Mouse (Mus musculus): ENCODE results near the gene Dpm3.

DNA sequence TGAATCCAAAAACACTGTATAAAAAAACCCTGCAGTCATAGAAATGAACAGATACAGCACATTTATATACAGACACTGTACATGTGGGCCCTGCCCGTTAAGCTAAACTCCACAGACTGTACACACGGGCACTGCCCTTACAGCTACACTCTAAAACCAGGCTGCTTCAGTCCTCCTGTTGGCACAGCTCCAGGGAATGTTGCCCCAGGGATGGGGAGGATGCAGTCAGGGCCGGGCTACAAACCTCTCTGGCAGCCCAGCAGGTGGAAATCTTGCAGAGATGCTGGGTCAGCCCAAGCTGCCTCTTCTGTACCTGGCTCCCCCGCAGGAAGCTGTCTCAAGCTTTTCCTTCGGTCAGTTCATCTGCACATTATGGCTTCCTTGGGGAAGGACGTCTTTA lies 12.6 kb downstream of the Dpm3 start:
- no peak for TF ChIP-seq CTCF (IDR thresholded peaks at IDR 0.05; ENCODE audit: control insufficient read depth, insufficient read depth, low read length)
- TF ChIP-seq POLR2A (IDR thresholded peaks at IDR 0.05; ENCODE audit: borderline replicate concordance, control insufficient read depth, low read depth, low read length): no peak

All from bone marrow, adult 2 months (tissue).